Mouse (Mus musculus): ENCODE results near the gene Esd. TPM values are rescaled to one million over a fixed set of nuclear protein-coding genes. Genes with fewer than 3 reads are reported as not detected.

The Esd gene
- polyA plus RNA-seq (2014; fragmentation: Nextera tagmentation; extraction: Ambion mirVana) = 386 and 391 TPM in 2 replicates

- Histone ChIP-seq H3K4me3 (ENCODE audit: low read depth, low read length) (peak within 1 kb of the TSS; percentile 73), H3K4me2 (peak within 1 kb of the TSS; percentile 57), H3K36me3 (ENCODE audit: control insufficient read depth, insufficient read depth, low read length) (no peaks in the 10 kb centered on the region), H3K4me1 (ENCODE audit: control insufficient read depth, insufficient read depth, low read length) (peaks cover 8% of the 10 kb centered on the region), H3K27ac (ENCODE audit: low read depth, low read length) (peak within 1 kb of the TSS; percentile 64), H3K27me3 (ENCODE audit: control insufficient read depth, insufficient read depth, low read length) (no peaks in the 10 kb centered on the region), H3K9me3 (ENCODE audit: control insufficient read depth, low read length) (no peaks in the 10 kb centered on the region), H3K9ac (ENCODE audit: low read length) (peak within 1 kb of the TSS; percentile 80)
- peak; percentile 99 for DNase-seq (ENCODE audit: low spot score, missing footprints)
- ATAC-seq (ENCODE audit: low FRiP score) = peak; percentile 100
- WGBS = under 1% methylated on average over 51 of the region's 53 CpGs
These were observed at the start of gene Esd for GRCm38 (mm10) chr14:74732079-74732783. TSS of gene Esd (plus strand) at chr14:74732297.

GRCm38 (mm10) chr14:74684298-74684978, 47.7 kb upstream of the Esd start:
- H3K4me3 ChIP-seq (ENCODE audit: low read depth, low read length) = no peak overlapping the region

GRCm38 (mm10) chr14:74691963-74692362, 40.1 kb upstream of the Esd start:
- ATAC-seq (ENCODE audit: low FRiP score) (no peak), DNase-seq (ENCODE audit: low spot score, missing footprints) (no peak)
- WGBS = 95% methylated on average over 2 of the region's 2 CpGs
- no peaks in the 10 kb centered on the region for H3K9me3 ChIP-seq (ENCODE audit: control insufficient read depth, low read length)
- no peaks in the 10 kb centered on the region for H3K27me3 ChIP-seq (ENCODE audit: control insufficient read depth, insufficient read depth, low read length)
- H3K36me3 ChIP-seq (ENCODE audit: control insufficient read depth, insufficient read depth, low read length) = no peaks in the 10 kb centered on the region
- H3K4me2 ChIP-seq = no peak overlapping the region
- no peak overlapping the region for H3K27ac ChIP-seq (ENCODE audit: low read depth, low read length)
- H3K9ac ChIP-seq (ENCODE audit: low read length) = no peak overlapping the region
- H3K4me3 ChIP-seq (ENCODE audit: low read depth, low read length) = no peak overlapping the region
- H3K4me1 ChIP-seq (ENCODE audit: control insufficient read depth, insufficient read depth, low read length) = no peaks in the 10 kb centered on the region

More at GRCm38 (mm10) chr14:74684298-74684978, 47.7 kb upstream of the Esd start:
- Histone ChIP-seq H3K4me1 (ENCODE audit: control insufficient read depth, insufficient read depth, low read length) (no peaks in the 10 kb centered on the region), H3K9ac (ENCODE audit: low read length) (no peak overlapping the region), H3K27ac (ENCODE audit: low read depth, low read length) (no peak overlapping the region), H3K4me2 (no peak overlapping the region), H3K27me3 (ENCODE audit: control insufficient read depth, insufficient read depth, low read length) (no peaks in the 10 kb centered on the region), H3K36me3 (ENCODE audit: control insufficient read depth, insufficient read depth, low read length) (no peaks in the 10 kb centered on the region), H3K9me3 (ENCODE audit: control insufficient read depth, low read length) (no peaks in the 10 kb centered on the region)
- DNase-seq (ENCODE audit: low spot score, missing footprints) (no peak), ATAC-seq (ENCODE audit: low FRiP score) (no peak)
- WGBS = 79% methylated on average over 5 of the region's 5 CpGs

- no peaks in the 10 kb centered on the region for H3K9me3 ChIP-seq (ENCODE audit: control insufficient read depth, low read length)
- H3K27ac ChIP-seq (ENCODE audit: low read depth, low read length) = no peak overlapping the region
- H3K36me3 ChIP-seq (ENCODE audit: control insufficient read depth, insufficient read depth, low read length) = no peaks in the 10 kb centered on the region
- WGBS = 80% methylated on average over 4 of the region's 4 CpGs
- no peak overlapping the region for H3K9ac ChIP-seq (ENCODE audit: low read length)
- H3K4me1 ChIP-seq (ENCODE audit: control insufficient read depth, insufficient read depth, low read length) = no peaks in the 10 kb centered on the region
- DNase-seq (ENCODE audit: low spot score, missing footprints) (no peak), ATAC-seq (ENCODE audit: low FRiP score) (no peak)
- H3K27me3 ChIP-seq (ENCODE audit: control insufficient read depth, insufficient read depth, low read length) = no peaks in the 10 kb centered on the region
- H3K4me3 ChIP-seq (ENCODE audit: low read depth, low read length) = no peak overlapping the region
- H3K4me2 ChIP-seq = no peak overlapping the region
These were observed 35.3 kb upstream of the Esd start for GRCm38 (mm10) chr14:74696766-74697165.

- DNase-seq (ENCODE audit: low spot score, missing footprints) = no peak
- Histone ChIP-seq H3K4me2 (no peak overlapping the region), H3K36me3 (ENCODE audit: control insufficient read depth, insufficient read depth, low read length) (no peaks in the 10 kb centered on the region), H3K27me3 (ENCODE audit: control insufficient read depth, insufficient read depth, low read length) (no peaks in the 10 kb centered on the region), H3K4me1 (ENCODE audit: control insufficient read depth, insufficient read depth, low read length) (no peaks in the 10 kb centered on the region), H3K27ac (ENCODE audit: low read depth, low read length) (no peak overlapping the region), H3K9ac (ENCODE audit: low read length) (no peak overlapping the region), H3K4me3 (ENCODE audit: low read depth, low read length) (no peak overlapping the region), H3K9me3 (ENCODE audit: control insufficient read depth, low read length) (no peaks in the 10 kb centered on the region)
- no peak for ATAC-seq (ENCODE audit: low FRiP score)
These were observed 34.7 kb upstream of the Esd start for GRCm38 (mm10) chr14:74697432-74697831.

GRCm38 (mm10) chr14:74699241-74699640, 32.9 kb upstream of the Esd start:
- H3K4me1 ChIP-seq (ENCODE audit: control insufficient read depth, insufficient read depth, low read length) = no peaks in the 10 kb centered on the region
- DNase-seq (ENCODE audit: low spot score, missing footprints) (no peak), ATAC-seq (ENCODE audit: low FRiP score) (no peak)
- H3K36me3 ChIP-seq (ENCODE audit: control insufficient read depth, insufficient read depth, low read length) = no peaks in the 10 kb centered on the region
- H3K9me3 ChIP-seq (ENCODE audit: control insufficient read depth, low read length) = no peaks in the 10 kb centered on the region
- H3K27me3 ChIP-seq (ENCODE audit: control insufficient read depth, insufficient read depth, low read length) = no peaks in the 10 kb centered on the region
- no peak overlapping the region for H3K4me3 ChIP-seq (ENCODE audit: low read depth, low read length)
- no peak overlapping the region for H3K9ac ChIP-seq (ENCODE audit: low read length)
- H3K4me2 ChIP-seq = no peak overlapping the region
- H3K27ac ChIP-seq (ENCODE audit: low read depth, low read length) = no peak overlapping the region
- WGBS = 84% methylated on average over 3 of the region's 3 CpGs

GRCm38 (mm10) chr14:74703930-74704329, 28.2 kb upstream of the Esd start:
- Histone ChIP-seq H3K36me3 (ENCODE audit: control insufficient read depth, insufficient read depth, low read length) (no peaks in the 10 kb centered on the region), H3K4me2 (no peak overlapping the region), H3K27me3 (ENCODE audit: control insufficient read depth, insufficient read depth, low read length) (no peaks in the 10 kb centered on the region), H3K4me3 (ENCODE audit: low read depth, low read length) (no peak overlapping the region), H3K4me1 (ENCODE audit: control insufficient read depth, insufficient read depth, low read length) (no peaks in the 10 kb centered on the region), H3K9ac (ENCODE audit: low read length) (no peak overlapping the region), H3K9me3 (ENCODE audit: control insufficient read depth, low read length) (no peaks in the 10 kb centered on the region), H3K27ac (ENCODE audit: low read depth, low read length) (no peak overlapping the region)
- DNase-seq (ENCODE audit: low spot score, missing footprints) = no peak
- no peak for ATAC-seq (ENCODE audit: low FRiP score)
- 61% methylated on average over 6 of the region's 6 CpGs for WGBS

GRCm38 (mm10) chr14:74709054-74709453, 23.0 kb upstream of the Esd start:
- Histone ChIP-seq H3K36me3 (ENCODE audit: control insufficient read depth, insufficient read depth, low read length) (no peaks in the 10 kb centered on the region), H3K27me3 (ENCODE audit: control insufficient read depth, insufficient read depth, low read length) (no peaks in the 10 kb centered on the region), H3K9me3 (ENCODE audit: control insufficient read depth, low read length) (no peaks in the 10 kb centered on the region), H3K9ac (ENCODE audit: low read length) (no peak overlapping the region), H3K4me3 (ENCODE audit: low read depth, low read length) (no peak overlapping the region), H3K4me2 (no peak overlapping the region), H3K4me1 (ENCODE audit: control insufficient read depth, insufficient read depth, low read length) (no peaks in the 10 kb centered on the region), H3K27ac (ENCODE audit: low read depth, low read length) (no peak overlapping the region)
- DNase-seq (ENCODE audit: low spot score, missing footprints) (peak; percentile 92), ATAC-seq (ENCODE audit: low FRiP score) (no peak)
- WGBS = 40% methylated on average over 3 of the region's 3 CpGs

GRCm38 (mm10) chr14:74723541-74723940, 8.6 kb upstream of the Esd start:
- Histone ChIP-seq H3K4me3 (ENCODE audit: low read depth, low read length) (no peak overlapping the region), H3K27ac (ENCODE audit: low read depth, low read length) (no peak overlapping the region), H3K4me1 (ENCODE audit: control insufficient read depth, insufficient read depth, low read length) (no peaks in the 10 kb centered on the region), H3K9me3 (ENCODE audit: control insufficient read depth, low read length) (no peaks in the 10 kb centered on the region), H3K9ac (ENCODE audit: low read length) (no peak overlapping the region), H3K36me3 (ENCODE audit: control insufficient read depth, insufficient read depth, low read length) (no peaks in the 10 kb centered on the region), H3K4me2 (no peak overlapping the region), H3K27me3 (ENCODE audit: control insufficient read depth, insufficient read depth, low read length) (no peaks in the 10 kb centered on the region)
- WGBS = 71% methylated on average over 3 of the region's 3 CpGs
- ATAC-seq (ENCODE audit: low FRiP score) (no peak), DNase-seq (ENCODE audit: low spot score, missing footprints) (no peak)

Measured in midbrain, embryonic 11.5 days (tissue).